Mouse (Mus musculus): ENCODE measurements around the gene Fdx1l.

The Fdx1l gene

GRCm38 (mm10) chr9:21027774-21028290, 45.6 kb downstream of the Fdx1l start:
- no peak for DNase-seq

GRCm38 (mm10) chr9:21026849-21027248, 46.6 kb downstream of the Fdx1l start:
- DNase-seq, result peak in 1 of 2 experiments; percentile 37

GRCm38 (mm10) chr9:21025258-21025810, 48.1 kb downstream of the Fdx1l start:
- peak; percentile 87 to 89 for DNase-seq

GRCm38 (mm10) chr9:21022726-21023125, 50.7 kb downstream of the Fdx1l start:
- peak in 1 of 2 experiments; percentile 6 for DNase-seq

GRCm38 (mm10) chr9:21022288-21022687, 51.1 kb downstream of the Fdx1l start:
- DNase-seq, result peak; percentile 63 to 65

GRCm38 (mm10) chr9:21021363-21021762, 52.1 kb downstream of the Fdx1l start:
- peak; percentile 24 to 49 for DNase-seq

GRCm38 (mm10) chr9:21018600-21018999, 54.8 kb downstream of the Fdx1l start:
- DNase-seq, result no peak
